Mouse (Mus musculus): Measurements from ENCODE around the gene Abhd12b.
"Not testable (repeated sequence)": the region's sequence is repeated elsewhere in the genome, so short reads cannot be mapped to it uniquely, and the experiment has no call there.

The Abhd12b gene

DNA sequence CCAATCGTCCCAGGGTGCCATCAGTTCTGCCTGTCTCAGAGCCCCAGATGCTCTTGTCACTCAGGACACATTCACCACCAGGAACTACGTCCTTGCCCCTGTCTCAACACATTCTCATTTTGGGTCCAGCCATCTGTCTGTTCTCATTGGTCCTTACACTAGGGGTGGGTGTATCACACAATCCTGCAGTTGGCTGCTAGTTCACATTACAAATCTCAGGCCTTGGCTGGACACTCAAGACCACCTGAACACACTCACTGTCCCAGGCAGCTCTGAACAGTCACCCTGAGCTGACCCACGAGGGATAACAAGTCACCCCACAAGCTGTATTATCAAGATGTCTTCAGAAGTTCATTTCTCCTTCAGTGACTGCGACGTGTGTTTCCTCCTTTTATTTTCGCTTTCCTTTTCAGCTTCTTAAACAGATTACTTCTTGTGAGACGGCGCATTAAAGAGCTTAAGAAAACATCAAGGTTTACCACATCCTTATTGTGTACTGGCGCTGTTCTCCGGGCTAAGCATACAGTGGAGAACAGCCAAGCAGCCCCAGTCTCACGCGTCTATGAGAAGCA lies 17.7 kb upstream of the Abhd12b start:
- in situ Hi-C loops (cut with MboI; ENCODE audit: low pct_unique_long_range_greater_than_20kb in 1 of 2, low sequenced_read_pairs in 2 of 2, unreplicated experiment in 1 of 2) = no loop called here

DNA sequence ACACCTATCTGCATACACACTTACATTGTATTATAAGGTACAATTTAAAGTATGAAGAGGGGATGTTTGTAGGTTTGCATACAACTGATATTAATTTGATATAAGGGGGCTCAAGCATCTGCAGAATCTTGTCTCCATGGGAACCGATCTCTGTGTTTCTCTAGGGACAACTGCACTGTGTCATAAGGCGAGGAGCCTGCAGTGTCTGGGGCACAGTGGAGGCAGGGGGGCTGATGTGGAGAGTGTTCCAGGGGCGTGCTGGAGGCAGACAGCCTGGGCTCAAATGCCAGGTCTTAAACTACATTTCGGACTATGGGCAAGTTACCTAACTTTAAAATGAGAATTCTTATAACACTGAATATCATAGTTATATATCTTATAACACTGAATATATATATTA lies 16.8 kb upstream of the Abhd12b start:
- in situ Hi-C loops (cut with MboI; ENCODE audit: low pct_unique_long_range_greater_than_20kb in 1 of 2, low sequenced_read_pairs in 2 of 2, unreplicated experiment in 1 of 2) = no loop called here

DNA sequence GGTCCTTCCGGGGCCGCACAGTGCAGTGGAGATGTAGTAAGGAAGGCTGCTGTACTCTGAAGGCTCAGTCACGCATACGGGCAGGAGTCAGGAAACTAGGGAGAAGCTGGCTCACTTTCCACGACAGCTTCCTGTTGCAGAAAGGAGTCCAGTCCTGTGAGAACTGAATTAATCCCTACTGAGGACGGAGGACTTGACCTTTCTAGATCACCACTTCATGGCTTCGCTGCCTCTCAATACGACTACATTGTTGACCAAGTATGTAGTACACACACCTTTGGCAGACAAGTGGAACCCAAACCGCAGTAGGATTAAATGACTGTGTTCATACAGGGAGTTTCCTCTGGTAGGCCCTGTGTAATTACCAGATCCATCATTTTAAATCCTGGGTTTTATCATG lies 16.3 kb upstream of the Abhd12b start:
- in situ Hi-C loops (cut with MboI; ENCODE audit: low pct_unique_long_range_greater_than_20kb in 1 of 2, low sequenced_read_pairs in 2 of 2, unreplicated experiment in 1 of 2) = no loop called here

DNA sequence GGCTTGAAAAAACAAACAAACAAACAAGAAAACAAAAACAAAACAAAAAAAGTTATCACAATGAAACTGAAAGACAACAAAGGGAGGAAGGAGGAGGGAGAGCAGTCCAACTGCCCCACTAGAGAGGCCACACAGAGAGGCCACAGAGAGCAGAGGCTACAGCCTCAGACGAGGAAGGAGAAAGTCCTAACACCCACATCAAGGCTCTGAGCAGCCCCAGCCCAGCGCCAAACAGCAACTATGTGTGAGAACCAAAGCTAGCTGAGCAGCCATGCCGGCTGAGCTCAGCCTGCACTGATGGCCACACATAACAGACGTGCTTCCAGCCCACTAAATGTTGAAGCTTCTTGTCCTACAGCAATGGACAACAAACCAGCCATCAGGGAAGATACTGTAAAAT lies 14.1 kb upstream of the Abhd12b start:
- in situ Hi-C loops (cut with MboI; ENCODE audit: low pct_unique_long_range_greater_than_20kb in 1 of 2, low sequenced_read_pairs in 2 of 2, unreplicated experiment in 1 of 2) = no loop called here

DNA sequence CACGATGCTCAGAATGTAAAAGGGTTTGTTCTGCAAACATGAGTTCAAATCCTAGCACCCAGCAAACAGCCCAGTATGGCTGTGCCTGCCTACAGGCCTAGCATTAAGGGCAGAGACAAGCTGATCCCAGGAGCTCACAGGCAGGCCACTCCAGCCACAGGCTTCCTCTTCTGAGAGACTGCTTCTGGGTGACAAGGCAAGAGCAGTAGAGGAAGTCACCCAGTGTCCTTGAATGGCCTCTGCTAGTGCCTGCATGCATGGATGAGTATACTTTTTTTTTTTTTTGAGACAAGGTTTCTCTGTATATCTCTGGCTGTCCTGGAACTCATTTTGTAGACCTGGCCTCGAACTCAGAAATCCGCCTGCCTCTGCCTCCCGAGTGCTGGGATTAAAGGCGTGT lies 13.4 kb upstream of the Abhd12b start:
- in situ Hi-C loops (cut with MboI; ENCODE audit: low pct_unique_long_range_greater_than_20kb in 1 of 2, low sequenced_read_pairs in 2 of 2, unreplicated experiment in 1 of 2) = no loop called here

DNA sequence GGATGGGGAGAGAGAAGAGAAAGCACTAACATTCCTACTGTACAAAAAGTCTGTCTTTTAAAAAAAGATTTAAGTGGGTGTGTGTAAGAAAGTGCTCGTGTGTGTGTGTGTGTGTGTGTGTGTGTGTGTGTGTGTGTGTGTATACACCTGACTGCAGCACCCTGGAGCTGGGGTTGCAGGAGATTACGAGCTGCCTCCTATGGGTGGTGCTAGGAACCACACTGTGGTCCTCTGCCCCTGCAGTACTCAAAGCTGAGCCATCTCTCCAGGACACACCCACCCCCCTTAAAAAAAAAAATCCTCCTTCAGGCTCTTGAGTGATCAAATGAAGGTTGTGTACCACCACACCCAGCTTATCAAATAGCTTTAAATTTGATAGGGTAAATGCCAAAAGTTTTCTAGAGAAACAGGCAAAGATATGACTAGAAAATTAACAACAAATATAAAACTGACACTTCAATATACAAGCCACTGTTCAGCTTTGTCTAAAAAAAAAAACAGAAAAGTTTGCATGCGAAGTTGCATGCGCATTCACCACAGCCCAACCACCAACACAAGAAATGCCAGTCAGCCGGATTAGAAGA lies 12.9 kb upstream of the Abhd12b start:
- in situ Hi-C loops (cut with MboI; ENCODE audit: low pct_unique_long_range_greater_than_20kb in 1 of 2, low sequenced_read_pairs in 2 of 2, unreplicated experiment in 1 of 2) = no loop called here

DNA sequence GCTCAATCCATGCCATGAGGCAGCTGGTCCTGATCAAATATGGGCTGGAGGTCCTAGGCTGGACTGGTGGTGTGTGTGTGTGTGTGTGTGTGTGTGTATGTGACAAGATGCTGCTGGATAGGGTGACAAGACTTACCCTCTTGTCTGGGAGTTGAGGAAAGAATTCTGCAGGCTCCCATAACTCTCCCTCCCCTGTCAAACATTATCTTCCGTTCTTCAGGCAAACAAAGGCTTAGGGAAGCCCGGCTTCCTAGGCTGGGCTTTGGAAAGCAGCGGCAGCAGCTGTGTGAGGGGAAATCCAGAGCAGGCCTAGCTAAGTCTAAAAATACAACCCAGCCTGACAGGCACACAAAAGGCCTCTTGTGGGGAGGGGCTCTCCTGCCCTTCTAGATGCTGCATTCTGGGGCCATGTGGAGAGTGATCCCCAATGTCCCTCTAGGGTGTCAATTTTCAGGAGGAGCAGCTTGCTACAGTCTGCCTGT lies 9.8 kb upstream of the Abhd12b start:
- in situ Hi-C loops (cut with MboI; ENCODE audit: low pct_unique_long_range_greater_than_20kb in 1 of 2, low sequenced_read_pairs in 2 of 2, unreplicated experiment in 1 of 2) = not testable (repeated sequence)

DNA sequence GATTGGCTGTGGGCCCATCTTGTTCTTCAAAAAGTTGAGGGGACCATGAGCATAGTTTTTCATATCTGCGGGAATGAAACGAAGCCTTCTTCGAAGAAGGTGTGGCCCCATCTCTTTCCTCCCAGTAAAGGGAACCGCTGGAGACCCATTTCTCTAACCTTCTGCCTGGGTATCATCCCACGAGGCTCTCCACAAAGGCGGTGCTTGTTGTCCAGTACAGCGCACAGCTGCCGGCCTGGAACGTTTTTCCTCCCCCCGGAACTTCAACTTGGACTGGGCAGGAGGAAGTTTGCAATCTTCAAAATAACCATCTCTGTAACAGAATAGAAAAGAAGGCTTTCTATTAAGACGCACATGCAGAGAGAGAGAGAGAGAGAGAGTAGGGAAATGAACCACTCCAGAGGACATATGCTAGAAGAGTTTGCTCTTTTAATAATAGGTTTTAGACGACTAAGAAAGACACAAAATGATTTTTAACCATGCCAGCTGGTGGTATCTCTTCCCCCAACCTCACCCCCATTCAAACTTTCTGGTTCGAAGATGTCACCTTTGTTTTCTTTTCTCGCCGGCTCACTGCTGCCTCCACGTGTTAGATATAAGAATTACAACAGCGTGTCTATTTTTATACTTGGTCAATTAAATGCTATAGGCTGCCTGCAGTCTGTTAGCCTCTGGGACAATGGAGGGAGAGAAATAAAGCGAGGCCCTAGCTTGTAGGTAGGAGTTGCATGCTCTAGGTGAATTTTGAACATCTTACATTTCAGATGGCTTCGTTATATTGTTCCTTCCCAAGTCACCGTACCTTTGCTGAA lies 9.1 kb upstream of the Abhd12b start:
- in situ Hi-C loops (cut with MboI; ENCODE audit: low pct_unique_long_range_greater_than_20kb in 1 of 2, low sequenced_read_pairs in 2 of 2, unreplicated experiment in 1 of 2) = no loop called here

DNA sequence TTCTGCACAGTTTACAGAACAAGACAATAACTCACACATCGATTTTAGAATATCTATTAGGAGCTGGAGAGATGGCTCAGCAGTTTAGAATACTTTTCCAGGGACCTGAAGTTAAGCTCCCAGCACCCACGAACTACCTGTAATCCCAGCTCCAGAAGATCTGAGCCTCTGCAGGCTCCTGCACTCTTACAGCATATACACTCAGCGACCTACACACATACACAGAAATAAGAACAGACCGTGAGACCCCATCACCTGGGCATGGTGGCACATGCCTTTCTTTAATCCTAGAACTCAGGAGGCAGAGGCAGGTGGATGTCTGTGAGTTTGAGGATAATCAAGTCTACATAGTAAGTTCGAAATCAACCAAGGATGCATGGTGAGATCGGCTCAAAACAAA lies 8.4 kb upstream of the Abhd12b start:
- in situ Hi-C loops (cut with MboI; ENCODE audit: low pct_unique_long_range_greater_than_20kb in 1 of 2, low sequenced_read_pairs in 2 of 2, unreplicated experiment in 1 of 2) = no loop called here

DNA sequence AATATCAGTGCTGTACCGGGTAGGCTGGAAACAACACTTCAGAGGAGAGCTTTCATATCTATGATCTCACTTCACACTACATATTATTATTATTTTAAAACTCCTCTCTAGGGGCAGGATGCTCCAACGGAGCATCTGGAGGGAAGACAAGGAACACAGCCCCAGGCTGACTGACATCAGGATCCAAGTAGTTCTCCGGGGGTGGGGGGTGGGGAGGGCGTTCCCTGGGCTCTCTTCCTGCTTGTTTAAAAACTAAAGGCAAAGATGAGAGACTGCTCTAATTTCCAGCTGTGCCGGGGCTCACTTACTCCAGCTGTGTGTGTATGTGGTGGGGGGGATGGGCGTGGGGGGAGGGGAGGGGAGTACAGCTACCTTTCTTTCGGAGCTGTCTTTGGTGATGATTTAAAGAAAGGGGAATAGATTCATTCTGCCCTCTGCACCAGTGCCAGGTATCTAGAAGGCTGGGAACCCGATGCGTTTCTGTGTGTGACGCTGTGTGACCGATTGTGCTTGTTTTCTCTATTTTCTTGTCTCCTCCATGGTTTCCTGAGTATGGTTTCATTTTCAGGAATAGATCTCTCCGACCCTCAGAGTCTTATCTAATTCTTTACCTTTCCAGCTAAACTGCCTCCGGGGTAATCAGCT lies 5.8 kb upstream of the Abhd12b start:
- in situ Hi-C loops (cut with MboI; ENCODE audit: low pct_unique_long_range_greater_than_20kb in 1 of 2, low sequenced_read_pairs in 2 of 2, unreplicated experiment in 1 of 2) = no loop called here

DNA sequence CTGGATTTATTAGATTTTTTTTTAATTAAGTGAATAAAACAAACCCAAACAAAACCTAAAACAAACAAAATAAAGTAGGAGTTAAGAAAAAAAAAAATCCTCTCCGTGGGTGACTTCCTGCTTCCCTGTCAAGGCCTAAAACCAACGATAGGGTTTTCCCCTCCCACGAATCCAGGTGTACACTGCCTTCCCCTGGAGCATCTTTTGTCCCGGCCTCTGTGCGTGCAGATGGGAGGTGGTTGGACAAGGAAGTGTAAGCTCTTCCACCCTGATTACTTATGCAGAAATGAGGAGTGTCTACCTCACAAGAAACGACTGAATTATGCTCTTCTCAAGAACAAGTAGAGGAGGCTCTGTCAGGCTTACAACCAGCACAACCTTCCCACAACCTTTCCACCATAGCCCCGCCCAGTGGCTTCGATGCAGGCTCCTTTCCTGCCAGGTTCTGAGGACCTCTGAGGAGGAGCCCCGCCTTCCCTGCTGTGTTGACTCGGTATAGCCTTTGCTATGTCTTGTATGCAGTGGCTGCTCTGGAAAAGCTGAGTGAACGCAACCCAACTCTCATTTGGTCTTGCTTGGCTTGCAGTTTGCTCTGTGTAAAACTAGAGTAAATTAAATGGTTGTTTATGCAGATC lies 5.2 kb upstream of the Abhd12b start:
- in situ Hi-C loops (cut with MboI; ENCODE audit: low pct_unique_long_range_greater_than_20kb in 1 of 2, low sequenced_read_pairs in 2 of 2, unreplicated experiment in 1 of 2) = no loop called here

DNA sequence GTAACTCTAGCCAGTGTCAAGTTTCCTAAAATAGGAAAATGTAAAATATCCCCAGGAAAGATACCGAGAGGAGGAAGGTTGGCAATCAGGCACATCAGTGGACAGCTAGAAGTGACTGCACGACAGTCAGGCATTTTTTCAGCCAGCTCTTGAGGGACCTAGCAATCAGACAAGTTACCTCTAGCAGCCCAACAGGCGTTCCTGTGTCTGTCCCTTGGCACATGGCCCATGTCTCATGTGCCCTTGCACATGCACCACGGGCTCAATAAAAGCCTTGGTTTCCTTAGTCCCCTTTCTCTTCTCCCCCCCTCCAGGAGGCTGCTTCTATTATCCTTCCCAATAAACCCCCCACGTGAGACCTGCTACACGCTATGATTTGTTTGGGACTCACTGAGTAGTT lies 2.3 kb downstream of the Abhd12b start:
- in situ Hi-C loops (cut with MboI; ENCODE audit: low pct_unique_long_range_greater_than_20kb in 1 of 2, low sequenced_read_pairs in 2 of 2, unreplicated experiment in 1 of 2) = no loop called here

DNA sequence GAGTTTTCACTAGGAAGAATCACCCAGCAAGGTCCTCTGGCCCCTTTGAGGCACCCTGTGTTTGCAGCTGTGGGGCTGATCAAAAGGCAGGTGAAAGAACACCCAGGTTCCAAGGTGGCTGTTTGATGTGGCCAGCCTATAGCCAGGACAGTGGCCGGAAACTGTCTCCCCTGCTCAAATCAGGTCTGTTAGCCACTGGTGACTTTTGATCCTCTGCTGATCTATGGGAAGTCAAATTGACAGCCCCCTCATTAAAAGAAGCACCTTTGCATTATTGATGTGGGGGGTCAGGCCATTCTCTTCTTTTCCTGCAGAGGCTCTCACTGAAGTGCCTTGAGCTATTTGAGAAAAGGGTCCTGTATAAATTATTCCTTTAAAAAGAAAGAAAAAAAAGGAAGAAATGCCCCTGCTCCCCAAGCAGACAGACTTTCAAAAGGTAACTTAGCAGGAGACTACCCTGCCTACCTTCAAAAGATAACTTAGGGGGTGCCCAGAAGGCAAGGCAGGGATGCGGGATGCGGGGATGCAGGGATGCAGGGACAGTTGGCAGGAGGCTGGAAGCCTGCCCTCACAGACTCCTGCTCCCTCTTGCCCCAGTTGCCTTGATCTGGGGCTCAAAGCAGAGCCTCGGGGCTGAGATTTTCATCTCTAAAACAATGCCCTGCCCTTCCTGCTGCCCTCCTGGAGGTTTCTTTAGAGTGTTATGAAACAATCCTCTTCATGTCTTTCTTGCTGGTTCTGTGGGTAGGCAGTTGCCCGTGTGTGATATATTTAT lies 3.5 kb downstream of the Abhd12b start:
- in situ Hi-C loops (cut with MboI; ENCODE audit: low pct_unique_long_range_greater_than_20kb in 1 of 2, low sequenced_read_pairs in 2 of 2, unreplicated experiment in 1 of 2) = no loop called here

DNA sequence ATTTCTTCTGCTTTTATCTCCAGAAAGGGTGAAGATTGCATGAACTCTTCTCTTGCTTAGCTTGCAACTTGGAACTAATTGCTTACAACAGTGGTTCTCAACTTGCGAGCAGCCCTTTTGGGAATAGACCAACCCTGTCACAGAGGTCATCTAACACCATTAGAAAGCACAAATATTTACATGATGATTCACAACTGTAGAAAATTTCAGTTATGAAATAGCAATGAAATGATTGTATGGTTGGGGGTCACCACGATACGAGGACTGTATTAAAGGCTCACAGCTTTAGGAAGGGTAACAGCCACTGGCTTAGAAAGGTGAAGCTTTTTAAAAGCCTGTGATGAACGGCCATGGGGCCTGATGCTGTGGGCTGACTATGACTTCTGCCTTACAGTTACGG lies 7.1 kb downstream of the Abhd12b start:
- in situ Hi-C loops (cut with MboI; ENCODE audit: low pct_unique_long_range_greater_than_20kb in 1 of 2, low sequenced_read_pairs in 2 of 2, unreplicated experiment in 1 of 2) = no loop called here

DNA sequence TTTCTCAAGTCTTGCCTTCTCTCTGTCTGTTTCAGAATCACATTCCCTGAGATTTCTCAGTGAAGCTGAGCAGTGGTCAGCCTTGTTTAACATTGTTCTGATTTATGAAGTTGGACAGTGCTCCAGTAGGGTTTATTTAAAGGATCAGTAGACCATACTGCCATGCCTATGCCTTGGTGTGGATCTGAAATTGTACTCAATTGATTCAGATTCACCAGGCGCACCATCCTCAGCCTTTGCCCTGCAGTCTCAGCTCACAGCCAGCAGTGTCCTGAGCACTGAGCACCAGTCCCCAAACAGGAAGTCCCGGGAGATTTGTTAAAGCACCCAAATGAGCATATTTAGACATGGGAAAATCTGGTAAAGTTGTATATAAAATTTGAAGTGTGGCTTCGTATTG lies 10.8 kb downstream of the Abhd12b start:
- in situ Hi-C loops (cut with MboI; ENCODE audit: low pct_unique_long_range_greater_than_20kb in 1 of 2, low sequenced_read_pairs in 2 of 2, unreplicated experiment in 1 of 2) = no loop called here

DNA sequence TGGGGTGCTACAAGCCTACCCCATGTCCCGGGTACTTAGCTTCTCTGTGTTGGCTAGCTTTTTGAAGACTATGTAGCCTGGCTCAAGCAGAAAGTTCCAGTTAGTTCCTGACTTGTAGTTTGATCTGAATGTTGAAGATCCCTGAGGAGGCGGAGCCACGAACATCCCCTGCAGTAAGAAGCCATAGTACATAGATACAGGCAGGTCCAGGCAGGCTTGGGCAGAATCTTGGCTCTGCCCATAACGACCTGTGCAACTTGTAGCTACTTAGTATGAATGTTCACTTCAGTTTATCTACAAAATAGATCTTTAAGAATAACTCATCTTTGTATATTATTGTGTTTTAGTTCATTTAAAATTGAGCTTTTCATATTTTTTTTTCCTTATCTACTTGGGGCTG lies 14.0 kb downstream of the Abhd12b start:
- in situ Hi-C loops (cut with MboI; ENCODE audit: low pct_unique_long_range_greater_than_20kb in 1 of 2, low sequenced_read_pairs in 2 of 2, unreplicated experiment in 1 of 2) = no loop called here

DNA sequence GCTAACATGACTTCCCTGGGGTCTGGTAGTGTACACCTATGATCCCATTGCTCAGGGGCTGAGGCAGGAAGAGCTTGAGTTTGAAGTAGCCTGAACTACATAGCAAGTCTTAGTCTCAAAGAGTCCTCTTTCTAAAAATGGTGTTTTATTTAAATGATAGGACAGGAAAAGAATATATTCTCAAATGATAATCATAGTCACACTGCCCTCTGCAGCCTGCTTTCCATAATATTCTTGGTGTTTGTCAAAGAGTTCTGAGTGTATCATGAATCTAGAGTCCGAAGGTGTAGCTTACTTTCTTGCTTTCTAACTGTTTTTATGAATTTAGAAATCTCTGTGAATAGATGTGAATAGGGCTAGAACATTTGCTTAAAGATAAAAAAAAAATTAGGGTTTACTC lies 16.0 kb downstream of the Abhd12b start:
- in situ Hi-C loops (cut with MboI; ENCODE audit: low pct_unique_long_range_greater_than_20kb in 1 of 2, low sequenced_read_pairs in 2 of 2, unreplicated experiment in 1 of 2) = no loop called here

DNA sequence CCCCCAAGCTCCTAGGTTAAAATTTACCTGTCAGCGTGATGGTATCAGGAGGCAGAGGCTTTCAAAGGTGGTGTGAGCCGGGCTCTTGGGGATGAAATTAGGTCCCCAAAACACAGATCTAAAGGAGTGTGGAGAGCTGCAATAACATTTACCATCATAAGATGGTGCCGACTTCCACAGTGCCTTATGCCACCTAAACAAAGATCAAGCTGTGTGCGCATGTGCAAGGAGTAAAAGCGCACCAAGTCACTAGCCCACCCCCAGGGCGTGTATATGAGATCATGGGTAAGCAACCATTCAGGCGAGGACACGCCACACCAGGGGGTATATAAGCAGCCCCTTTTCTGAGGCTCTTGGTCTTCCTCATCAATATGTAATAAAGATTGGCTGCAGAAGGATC lies 29.6 kb downstream of the Abhd12b start:
- in situ Hi-C loops (cut with MboI; ENCODE audit: low pct_unique_long_range_greater_than_20kb in 1 of 2, low sequenced_read_pairs in 2 of 2, unreplicated experiment in 1 of 2) = not testable (repeated sequence)

All from mouse embryonic stem cell (cell line).